Mouse (Mus musculus) adrenal gland, adult 18-20 months (tissue): Measurements from ENCODE around the gene Coq4. TPM values are rescaled to one million over a fixed set of nuclear protein-coding genes. Genes with fewer than 3 reads are reported as not detected.

Experiments used
- DNase-seq, 2 experiments: peaks; one replicate each; pipeline ENCODE4 v3.0.0; 2021 to 2022; ENCODE audit warnings: low spot score in 2 of 2
- total RNA-seq, 2 experiments: library from RNA; stranded (reverse); gene quantifications; 1 replicate in 1 of 2; 2 replicates in 1 of 2; pipeline ENCODE4 v1.2.3; 2021

Gene Coq4
- total RNA-seq, 2 experiments from 2014 or later: 21.0 to 23.4 TPM

DNA sequence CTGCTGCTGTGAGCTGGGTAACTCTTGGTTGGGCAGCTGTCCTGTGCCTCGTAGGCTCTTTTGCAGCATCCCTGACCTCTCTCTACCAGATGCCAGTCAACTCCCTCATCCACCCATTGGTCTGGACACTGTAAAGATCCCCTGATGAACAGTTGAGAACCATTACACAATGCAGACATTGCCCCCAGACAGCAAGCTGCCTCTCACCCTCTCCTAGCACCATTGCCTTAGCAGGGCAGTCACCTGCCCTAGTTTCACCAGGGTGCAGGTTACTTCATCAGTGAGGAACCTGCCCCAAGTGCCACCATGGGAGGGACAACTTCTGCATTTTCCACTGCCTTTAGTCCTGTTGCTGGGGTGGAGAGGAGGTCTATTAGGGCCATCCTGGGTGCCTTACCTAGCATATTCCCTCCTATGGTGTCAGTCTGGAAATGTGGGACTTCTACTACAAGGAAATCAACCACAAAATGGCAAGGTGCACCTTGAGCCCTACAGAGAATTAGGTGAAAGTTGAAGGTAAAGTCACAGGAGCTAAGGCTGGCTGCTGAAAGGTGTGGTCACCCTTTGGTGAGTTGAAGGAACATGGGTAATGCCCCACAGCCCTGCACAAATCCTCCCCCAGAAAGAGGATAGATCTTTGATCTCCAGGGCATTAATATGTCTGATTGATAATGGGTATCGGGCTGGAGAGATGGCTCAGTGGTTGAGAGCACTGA lies 5.6 kb downstream of the Coq4 start:
- no peak for DNase-seq

DNA sequence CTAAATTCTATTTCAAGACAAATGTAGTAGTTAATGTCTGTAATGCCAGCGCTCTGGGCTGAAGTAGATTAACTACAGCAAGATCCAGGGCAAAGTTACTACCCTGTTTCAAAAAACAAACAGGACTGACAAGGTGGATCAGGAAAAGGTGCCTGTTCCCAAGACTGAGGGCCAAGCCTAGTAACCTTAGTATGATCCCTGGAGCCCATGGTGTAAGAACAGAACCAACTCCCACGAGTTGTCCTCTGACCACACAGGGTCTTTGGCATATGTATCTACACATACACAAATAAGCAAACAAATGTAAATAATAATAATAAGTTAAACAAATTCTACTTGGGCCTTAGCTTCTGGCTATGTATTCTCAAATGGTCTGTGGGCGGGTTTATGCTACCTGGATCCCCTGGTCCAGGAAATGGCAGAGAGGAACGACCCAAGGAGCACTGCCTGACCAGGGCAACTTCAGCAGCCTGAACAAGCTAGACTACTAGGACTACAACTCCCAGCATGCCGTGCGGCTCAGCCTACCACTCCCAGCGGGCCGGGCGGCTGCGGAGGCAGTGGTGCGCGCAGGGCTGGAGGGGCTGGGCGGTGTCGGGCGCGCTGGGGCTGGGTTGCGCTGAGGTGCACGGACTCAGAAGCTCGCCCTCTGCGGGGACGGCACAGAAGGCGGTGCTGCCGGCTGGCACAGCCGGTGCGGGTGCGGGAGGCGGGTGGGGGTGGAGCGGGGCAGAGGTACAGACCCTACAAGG lies 15.0 kb downstream of the Coq4 start, which contains the start of gene Slc27a4:
Slc27a4 (plus strand) TSS at position 560 of the 752 bp plus-strand sequence.
- peak; percentile 96 to 97 for DNase-seq

DNA sequence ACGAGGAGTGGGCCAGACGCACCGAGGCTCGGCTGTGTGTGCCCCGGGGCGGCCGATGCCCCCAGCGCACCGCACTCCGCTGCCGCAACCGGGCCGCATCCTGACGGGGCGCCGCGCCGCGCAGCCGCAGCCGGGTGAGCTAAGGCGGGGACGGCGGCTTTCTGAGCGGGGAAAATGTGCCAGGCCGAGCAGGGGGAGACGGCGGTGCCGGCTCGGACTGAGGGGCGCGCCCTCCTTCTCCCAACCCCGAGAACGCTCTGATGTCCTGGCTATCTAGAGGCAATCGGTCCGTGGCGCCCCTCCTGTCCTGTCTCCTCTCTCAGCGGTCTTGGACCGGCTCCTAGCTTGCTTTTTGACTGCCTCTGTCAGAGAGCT lies 15.5 kb downstream of the Coq4 start:
- DNase-seq: no peak

DNA sequence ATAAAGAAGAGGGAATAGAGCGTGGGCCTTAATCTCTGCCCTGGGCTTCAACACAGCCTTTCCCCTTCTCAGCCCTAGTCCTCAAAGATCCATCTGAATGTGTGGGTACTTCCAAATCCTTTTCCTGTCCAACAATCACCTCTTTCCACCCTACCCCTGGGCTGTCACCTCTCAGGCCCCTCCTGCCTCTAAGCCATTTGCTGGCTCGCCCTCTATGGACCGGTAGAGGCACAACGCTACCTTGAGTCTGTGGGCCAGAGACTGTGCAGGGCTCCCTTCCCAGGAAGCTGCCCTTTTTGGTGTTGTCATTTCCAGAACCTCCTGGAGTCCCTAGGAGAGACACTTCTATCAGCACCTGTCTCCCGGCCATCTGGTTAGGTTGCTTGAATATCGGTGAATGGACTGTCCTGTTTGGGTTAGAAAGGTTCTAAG lies 16.1 kb downstream of the Coq4 start:
- DNase-seq: no peak

DNA sequence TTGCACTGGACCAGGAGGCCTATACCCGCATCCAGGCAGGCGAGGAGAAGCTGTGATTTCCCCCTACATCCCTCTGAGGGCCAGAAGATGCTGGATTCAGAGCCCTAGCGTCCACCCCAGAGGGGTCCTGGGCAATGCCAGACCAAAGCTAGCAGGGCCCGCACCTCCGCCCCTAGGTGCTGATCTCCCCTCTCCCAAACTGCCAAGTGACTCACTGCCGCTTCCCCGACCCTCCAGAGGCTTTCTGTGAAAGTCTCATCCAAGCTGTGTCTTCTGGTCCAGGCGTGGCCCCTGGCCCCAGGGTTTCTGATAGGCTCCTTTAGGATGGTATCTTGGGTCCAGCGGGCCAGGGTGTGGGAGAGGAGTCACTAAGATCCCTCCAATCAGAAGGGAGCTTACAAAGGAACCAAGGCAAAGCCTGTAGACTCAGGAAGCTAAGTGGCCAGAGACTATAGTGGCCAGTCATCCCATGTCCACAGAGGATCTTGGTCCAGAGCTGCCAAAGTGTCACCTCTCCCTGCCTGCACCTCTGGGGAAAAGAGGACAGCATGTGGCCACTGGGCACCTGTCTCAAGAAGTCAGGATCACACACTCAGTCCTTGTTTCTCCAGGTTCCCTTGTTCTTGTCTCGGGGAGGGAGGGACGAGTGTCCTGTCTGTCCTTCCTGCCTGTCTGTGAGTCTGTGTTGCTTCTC lies 28.5 kb downstream of the Coq4 start:
- no peak for DNase-seq

DNA sequence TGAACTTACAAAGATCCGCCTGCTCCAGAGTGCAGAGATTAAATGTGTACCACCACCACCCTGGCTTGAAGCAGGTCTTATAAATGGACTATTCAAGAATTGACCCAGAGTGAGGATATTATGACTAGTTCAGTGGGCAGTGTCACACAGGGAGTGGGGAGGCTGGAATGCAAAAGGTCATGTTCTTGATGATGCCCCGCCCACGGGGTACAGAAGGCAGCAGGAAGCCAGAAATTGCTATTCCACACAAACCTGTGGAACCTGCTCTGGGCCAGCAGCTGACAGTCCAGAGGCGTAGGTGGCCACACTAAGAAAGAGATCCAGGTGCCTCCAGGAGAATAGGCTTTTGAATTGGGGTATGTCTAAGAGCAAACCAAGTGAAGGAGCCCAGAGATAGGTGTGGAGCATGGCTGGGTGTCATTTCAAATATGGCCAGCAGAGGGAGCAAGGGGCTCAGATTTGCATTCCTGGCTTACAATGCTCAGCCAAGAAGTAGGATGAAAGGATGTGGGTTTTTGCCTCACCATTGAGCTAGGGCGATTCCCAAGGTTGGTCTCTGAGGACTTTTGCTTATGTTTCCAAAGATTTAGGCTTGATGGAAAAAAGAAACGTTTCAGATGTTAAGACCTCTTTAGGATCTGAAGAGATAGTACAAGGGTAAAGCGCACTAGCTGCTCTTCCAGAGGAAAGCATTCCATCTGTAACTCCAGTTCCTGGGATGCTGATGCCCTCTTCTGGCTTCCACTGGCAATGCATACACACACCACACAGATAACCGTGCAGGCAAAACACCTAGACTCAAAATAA lies 30.3 kb downstream of the Coq4 start:
- DNase-seq: peak; percentile 85

DNA sequence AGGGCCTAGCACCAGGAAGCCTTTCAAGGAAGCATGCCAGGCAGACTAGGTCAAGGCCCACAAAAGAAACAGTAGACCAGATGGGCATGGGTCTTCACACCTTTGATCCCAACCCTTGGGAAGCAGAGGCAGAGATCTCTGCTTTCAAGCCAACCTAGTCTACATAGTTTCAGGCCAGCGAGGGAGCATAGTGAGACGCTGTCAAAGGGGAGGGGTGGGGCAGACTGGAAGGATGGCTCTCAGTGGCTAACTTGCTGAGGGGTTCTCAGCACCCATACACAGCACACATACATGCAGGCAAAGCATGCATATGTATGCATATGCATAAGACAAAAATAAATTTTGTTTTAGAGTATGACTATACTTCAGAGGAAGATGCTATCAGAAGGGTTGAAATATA lies 32.1 kb downstream of the Coq4 start:
- DNase-seq: no peak

DNA sequence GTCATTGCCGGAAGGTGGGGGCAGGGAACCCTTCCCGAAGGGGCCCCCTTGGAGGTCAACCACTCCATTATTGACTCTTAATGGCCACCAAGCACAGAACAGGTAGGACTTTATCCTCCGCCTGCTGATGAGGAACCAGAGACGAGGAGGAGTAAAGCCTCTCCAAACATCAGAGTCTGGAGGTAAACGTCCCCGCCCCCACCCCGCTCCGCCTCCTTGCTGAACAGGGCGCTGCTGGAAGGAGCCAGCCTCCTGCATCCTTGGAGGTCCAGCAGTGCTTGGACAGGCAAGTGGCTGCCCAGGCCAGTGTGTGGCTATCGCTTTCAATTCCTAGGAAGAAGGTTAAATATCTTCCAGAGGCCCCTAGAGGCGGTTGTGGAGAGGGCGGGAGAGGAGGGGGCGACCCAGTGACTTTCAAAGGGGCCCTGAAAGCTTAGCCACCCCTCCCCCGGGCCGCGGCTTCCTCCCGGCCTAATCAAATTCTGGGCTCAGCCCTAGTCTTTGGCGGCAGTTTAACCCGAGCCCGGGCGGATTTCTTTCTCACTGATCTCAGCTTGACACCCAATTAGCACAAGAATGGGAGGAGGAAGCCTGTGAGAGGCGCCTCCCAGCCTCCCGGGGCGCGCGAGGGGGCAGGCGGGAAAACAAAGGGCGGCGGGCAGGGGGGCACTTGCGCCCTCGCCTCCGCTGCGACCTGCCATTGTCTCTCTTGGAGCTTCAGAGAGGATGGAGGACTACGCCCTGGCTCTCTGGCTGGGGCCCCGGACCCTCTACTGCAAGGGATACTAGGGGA lies 32.9 kb downstream of the Coq4 start, which contains the start of gene Urm1:
Urm1 (plus strand) TSS at position 51 of the 793 bp plus-strand sequence.
- peak; percentile 29 to 46 for DNase-seq

DNA sequence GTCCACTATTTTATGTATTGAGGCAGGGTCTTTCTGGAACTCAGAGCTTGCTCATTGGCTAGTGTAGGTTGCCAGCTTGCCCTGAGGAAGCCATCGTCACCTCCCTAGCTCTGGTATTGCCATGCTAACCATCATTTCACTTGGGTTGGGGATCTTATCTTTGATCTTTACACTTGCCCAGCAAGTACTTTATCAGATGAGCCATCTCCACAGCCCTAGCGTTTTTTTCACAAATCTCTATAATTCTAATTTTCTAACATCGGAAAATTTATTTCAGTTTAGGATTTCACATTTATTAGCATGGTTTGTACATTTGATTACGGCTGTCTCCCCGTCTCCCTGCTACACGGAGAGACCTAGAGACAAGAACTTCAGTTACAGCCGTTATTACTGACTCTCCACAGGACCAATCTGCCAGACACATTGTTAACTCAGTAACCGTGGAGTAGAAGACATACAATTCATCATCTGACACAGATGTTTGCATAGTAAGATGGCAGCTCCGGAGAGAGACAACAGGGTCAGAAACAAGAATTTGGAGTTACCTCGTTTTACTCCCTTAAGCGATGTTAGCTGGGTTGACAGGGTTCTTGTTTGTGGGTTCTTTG lies 39.1 kb downstream of the Coq4 start:
- no peak for DNase-seq

DNA sequence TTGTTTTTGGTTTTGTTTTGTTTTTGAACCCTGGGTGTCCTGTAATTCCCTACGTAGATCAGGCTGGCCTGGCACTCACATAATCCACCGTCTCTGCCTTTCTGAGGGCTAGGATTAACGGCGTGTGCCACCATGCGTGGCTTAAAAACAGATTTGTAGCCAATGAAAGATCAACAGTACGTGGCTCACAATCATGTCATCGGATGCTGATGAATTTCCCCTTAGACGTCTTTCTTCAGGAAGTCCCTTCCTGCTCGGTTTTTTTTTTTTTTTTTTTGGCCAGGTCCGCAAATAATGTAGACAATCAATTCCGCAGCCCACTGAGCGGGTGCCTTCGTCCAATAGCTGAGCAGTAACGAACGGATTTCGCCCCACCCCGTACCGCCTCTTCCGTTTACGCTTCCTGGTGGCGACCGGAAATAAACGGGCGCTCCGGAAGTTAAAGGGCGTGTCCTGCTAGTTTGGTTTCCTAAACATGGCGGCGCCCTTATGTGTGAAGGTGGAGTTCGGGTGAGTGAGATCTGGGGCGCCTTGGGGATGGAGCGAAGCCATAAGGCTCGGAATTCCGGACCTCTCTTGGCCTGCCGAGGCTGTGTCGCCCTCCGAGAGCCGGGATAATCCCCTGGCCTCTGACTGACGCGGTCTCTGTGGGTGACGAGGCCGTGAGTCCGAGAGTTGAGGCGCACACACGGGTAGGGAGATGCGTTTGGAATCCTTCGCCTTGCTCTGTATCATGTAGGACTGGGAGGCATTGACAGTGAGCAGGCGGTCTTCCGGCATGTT lies 39.8 kb downstream of the Coq4 start:
- peak; percentile 87 to 91 for DNase-seq

DNA sequence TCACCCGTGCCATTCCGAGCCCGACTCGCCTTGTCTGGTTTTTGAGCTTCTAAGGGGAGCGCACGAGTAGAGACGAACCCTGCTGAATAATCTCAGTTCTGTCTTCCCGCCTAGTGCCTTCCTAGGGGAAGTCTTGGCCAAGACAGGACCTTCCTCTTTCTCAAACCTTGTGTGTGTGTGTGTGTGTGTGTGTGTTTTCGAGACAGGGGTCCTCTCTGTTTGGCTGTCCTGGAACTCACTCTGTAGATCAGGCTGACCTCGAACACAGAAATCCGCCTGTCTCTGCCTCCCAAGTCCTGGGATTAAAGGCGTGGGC lies 40.4 kb downstream of the Coq4 start:
- DNase-seq: no peak

DNA sequence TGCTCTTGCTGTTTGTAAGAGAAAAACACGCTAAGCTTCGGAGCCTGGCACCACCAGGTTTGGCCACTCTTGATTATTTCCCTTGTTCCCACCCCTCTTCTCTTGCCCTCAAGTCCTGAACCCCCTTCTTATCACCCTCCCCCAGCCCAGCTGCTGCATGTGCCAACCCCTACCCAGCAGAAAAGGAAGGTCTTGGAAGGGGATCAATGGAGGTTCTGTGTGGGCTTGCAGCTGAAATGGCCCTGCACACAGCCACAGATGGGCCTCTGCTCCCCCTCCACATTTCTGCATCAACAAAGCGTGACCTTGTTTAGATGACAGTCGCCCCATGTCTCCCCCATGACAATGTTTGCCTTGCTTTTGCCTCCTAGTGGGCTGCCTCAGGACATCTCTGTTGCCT lies 43.8 kb downstream of the Coq4 start:
- DNase-seq: no peak

DNA sequence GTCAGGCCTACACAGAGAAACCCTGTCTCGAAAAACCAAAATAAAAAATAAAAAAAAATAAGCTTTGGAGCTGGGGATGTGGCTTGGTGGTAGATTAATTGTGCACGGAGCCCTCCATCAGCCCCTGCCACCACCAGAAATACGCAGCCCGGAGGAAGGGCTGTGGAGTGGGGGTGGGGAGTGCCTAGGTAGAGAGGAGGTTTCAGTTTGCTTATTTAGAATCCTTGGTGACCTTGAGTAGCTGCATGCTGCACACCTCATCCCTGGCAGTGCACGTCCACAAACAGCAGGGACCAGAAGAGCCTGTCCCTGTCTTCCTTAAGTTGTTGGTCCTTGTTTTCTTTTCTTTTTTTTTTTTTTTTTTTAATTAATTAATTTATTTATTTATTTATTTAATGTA lies 46.5 kb downstream of the Coq4 start:
- no peak for DNase-seq

DNA sequence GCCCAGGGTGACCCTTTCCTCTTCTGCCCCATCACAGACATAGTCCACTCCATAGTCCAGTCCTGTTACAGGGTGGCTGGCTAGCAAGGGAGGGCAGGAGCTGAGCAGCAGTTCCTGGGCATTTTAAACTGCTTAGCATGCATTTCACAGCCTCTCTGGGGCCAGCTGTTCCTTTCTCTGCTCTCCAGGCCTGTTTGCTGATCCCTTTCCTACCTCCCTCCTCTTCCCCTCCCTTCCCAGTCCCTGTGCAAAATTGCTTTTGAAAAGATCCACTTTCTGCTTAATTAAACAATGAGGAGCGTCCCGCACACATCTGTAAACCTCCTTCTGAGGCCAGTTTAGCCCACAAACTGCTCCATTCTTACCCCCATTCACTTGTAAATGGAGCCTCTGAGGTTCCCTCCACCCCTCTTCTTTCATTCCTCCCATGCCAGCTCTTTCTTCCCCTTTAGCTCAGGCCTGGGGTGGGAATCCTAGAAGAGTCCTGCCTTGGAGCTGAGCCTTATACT lies 48.2 kb downstream of the Coq4 start:
- DNase-seq: no peak

DNA sequence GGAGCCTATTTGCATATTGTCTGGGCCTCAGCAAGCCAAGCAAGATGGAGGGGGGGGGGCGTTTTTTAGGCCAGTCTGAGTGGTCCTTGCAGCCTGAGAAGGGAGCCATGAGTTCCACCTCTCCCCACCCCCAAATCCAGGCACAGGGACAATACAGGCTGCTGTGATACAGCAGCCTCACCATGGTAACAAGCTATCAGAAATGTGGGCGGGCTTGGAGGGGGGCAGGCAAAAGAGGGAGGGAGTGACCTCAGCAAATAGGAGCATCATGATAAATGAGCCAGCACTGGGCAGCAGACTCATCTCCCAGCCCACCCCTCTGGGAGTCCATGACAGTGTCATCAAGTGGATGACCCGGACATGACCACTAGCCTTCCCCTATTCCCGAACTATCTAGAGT lies 52.2 kb downstream of the Coq4 start:
- no peak for DNase-seq

DNA sequence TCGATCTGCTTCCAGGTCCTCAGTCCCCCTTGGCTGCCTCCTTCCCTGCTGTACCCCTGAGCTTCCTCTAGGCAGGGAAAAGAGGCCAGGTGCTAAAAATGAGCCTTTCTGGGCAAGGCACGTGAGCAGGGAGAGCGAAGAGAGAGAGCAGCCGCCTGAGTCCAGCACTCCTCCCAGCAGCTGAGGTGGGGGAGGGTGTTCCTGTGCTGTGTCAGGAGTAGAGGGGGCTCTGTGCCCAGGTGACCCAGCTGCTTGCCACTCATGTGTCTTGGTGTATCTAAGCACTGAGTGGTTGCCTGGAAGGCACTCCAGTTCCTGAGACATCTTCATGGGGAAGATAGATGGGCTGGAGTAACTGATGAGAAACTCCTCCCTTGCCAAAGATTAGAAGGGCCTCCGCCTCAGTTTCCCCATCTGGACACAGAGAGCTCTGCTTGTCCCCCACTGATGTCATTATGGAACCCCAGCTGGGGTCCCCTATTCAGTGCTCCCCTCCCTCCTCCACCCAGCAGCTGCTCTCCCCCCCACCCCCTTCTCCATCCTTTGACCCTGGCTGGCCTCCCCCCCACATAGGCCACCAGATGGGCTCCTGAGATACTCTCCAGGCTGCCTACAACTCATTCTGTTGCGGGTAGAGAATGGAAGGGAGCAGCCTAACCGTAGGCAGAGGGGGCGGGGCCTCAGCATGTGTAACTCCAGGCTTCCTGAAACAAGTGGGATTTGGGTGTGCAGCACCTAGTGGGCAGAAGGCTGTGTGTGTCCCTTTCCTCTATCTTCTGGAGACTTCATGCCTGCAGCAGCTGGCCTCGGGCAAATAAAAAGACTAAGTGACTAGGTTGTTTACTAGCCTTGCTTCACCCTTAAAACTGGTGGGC lies 56.2 kb downstream of the Coq4 start:
- no peak for DNase-seq

DNA sequence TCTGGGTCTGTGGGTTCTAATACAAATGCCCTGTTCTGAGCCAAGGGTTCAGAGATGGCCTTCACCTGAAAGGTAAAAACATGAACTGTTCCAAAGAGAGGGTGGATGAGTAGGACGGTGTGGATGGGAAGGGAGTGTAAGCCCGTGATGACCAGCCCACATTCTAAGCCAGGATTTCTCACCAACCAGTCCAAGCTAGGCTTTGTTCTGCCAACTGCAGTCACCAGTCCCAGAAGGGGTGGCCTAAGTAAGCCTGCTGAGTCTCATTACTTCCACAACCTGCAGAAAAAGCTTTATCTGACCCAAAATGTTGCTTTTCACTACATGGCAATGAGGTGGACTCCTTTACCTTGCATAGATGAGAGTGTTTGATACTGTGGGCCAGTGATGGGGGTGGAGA lies 56.8 kb downstream of the Coq4 start:
- DNase-seq: no peak

DNA sequence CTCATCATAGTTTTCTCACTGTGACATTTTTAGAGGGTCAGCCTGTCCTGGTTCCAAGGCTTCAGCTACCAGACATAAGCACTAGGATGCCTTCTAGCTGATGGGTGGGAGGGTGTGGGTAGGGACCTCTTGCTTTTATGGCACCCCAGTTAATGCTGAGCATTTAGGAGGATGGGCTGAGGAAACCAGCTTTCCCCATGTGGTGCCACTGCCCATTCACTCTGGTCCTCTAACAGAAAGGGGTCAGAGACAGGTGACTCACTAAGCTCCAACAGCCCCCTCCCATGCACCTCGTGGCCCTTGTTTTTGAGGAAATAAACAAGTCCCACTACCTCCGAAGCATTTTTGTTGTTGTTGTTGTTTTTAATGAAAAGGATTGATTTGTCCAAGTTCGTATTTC lies 57.4 kb downstream of the Coq4 start:
- DNase-seq: no peak
